ENCODE assay signal across 18 mouse cellular contexts in the genomic region with DNA sequence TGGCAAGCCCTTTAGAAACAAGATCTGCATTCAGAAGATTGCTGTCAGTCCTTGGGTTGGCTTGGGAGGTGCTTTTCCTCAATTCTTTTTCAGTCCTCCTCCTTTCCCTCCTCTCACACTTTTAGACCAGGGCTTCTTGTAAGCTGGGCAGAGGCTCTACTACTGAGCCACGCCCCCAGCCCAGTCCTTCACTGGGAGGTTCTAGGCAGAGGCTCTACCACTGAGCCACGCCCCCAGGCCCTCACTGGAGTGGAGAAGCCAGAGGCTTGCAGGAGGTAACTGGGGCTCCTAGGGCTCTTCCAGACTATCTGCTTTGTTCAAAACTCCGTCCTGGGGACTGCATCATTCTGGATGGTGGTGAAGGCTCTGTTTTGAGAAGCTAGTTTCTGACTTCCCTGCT.
"Had no signal": no experiment of that assay in that cellular context is flagged by ENCODE, and none has a peak within 500 bp of the region (broad histone marks: within the 10 kb centered on the region; RNA-seq: fewer than 3 reads in every experiment).

No protein-coding gene starts in this region.

- H3K4me1 ChIP-seq: lung, embryonic 15.5 days; megakaryocyte, embryonic 14.5 days; midbrain, embryonic 13.5 days; midbrain, embryonic 15.5 days; neural tube, embryonic 12.5 days; stomach, embryonic 15.5 days had no signal

- H3K27ac ChIP-seq: lung, embryonic 15.5 days; macrophage; midbrain, embryonic 13.5 days; midbrain, embryonic 15.5 days; neural tube, embryonic 12.5 days; stomach, embryonic 15.5 days had no signal

- H3K27me3 ChIP-seq: lung, embryonic 15.5 days; midbrain, embryonic 13.5 days; midbrain, embryonic 15.5 days; neural tube, embryonic 12.5 days; stomach, embryonic 15.5 days had no signal

- H3K9me3 ChIP-seq: lung, embryonic 15.5 days; megakaryocyte, embryonic 14.5 days; midbrain, embryonic 13.5 days; midbrain, embryonic 15.5 days; stomach, embryonic 15.5 days had no signal

- ATAC-seq: lung, postnatal 0 days had no signal

- H3K9ac ChIP-seq: lung, embryonic 15.5 days; midbrain, embryonic 13.5 days; midbrain, embryonic 15.5 days; neural tube, embryonic 12.5 days; stomach, embryonic 15.5 days had no signal

- DNase-seq: lung, adult 2 months; lung, postnatal 14 days; lung, postnatal 36 days; right cerebral cortex, postnatal 25 days; right cerebral cortex, postnatal 4 days; spleen, adult 18-20 months; thymus, adult 18-20 months; thymus, postnatal 14 days; thymus, postnatal 36 days had no signal

- H3K36me3 ChIP-seq: lung, embryonic 15.5 days; midbrain, embryonic 13.5 days; midbrain, embryonic 15.5 days; neural tube, embryonic 12.5 days; stomach, embryonic 15.5 days had no signal

- H3K4me2 ChIP-seq: lung, embryonic 15.5 days; midbrain, embryonic 11.5 days; midbrain, embryonic 13.5 days; midbrain, embryonic 15.5 days; neural tube, embryonic 12.5 days; stomach, embryonic 15.5 days had no signal

- H3K4me3 ChIP-seq: lung, embryonic 15.5 days; megakaryocyte, embryonic 14.5 days; midbrain, embryonic 13.5 days; midbrain, embryonic 15.5 days; neural tube, embryonic 12.5 days; stomach, embryonic 15.5 days had no signal
